Mouse (Mus musculus): ENCODE data around the gene Cacna1c.
"Not testable (repeated sequence)": the region's sequence is repeated elsewhere in the genome, so short reads cannot be mapped to it uniquely, and the experiment has no call there.

The Cacna1c gene

DNA sequence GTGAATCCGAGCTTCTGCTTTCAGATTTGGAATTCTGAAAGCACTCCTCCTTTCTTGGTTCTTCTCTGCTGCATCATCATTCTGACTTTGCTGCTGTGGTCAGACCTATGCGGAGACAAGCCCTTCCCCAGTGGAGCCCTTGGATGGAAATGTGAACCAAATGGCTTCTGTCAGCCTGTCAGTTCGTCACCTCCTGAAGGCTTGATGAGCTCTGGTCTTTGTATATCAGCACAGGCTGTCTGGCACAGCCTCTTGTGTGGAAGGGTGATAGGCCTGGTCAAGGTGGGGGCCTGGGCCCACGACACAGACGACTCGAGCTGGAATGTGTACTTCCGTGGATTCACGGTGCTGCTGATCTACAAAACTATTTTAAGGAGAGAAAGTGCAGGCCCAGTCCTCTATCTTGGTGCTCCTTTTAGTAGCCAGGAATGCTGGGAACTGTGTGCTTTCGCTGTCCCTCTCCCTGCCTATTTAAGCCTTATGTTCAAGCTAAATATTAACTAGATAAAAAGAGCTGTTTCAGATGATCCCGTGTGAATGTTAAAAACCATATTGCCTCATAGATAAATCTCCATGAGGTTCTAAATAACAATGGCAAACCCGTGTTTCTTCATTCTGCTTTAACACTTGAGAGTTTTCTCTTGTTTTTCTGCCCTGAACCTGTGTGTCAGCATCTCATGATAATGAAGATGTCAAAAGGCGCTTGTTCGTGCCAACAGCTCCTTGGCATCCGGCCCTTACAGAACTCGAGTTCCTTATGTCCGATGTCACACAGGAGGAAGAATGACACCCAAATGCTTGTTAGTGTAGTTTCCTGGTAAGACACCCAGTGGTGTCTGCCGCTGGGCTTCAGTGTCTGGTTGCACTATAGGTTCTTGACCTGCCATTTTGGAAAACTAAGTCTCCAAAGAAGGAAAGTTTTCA is at the start of gene Cacna1c:
Cacna1c (minus strand) TSS at position 37 of the 924 bp plus-strand sequence.
- peak; percentile 24 for DNase-seq

DNA sequence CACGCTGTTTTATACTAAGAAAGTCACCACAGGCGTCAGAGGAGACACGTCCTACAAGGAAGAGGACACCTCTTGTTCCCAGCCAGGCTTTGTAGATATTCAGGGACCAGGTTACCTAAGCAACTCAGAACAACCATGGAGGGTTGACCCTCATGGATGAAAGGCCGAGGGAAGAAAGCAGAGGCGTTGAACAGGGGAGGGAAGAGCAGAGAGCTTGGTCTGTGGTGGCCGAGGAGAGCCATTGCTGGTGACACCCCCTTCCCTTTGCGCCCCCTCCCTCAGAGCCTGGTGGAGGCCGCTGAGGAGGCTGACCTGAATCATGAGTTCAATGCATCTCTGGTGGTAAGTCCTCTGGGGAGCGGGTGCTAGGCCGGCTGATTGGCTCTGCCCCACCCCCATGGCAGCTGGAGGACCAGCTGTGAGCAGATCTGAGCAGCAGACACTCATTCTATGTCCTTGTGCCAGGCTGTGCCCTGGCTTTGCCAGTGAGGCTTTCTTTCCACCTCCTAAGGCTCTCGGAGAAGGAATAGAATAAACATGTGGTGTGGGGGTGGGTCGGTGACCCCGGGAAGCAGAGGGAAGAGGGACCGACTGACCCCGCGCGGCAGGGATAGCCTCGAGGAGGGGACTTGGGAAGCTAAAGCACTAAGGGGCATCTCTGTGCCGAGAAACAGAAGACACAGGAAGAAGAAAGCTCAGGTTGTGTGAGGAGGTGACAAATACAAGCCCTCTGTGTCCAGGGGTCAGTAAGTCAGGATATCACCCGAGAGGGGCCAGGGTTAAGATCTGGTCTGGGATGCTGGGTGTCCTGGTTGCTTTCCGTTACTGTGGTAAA is 44.9 kb upstream of the Cacna1c start:
- DNase-seq: no peak

DNA sequence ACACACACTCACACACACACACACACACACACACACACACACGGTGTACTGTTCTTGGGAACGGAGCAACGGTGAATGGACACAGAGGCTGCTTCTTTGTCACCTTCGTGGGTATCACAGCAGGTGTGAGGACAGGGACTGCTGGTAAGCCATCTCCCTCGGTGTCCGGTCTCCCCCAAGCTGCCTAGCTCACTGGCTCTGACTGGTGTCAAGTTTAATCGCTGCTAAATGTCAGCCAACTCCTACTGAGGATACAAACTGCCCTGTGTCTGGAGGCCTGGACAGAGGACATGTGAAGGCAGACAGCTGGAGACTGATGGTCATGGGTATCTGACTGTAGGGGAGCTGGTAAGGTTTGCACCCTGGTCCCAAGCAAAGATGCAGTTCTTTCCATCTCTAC is 44.0 kb upstream of the Cacna1c start:
- DNase-seq: no peak

DNA sequence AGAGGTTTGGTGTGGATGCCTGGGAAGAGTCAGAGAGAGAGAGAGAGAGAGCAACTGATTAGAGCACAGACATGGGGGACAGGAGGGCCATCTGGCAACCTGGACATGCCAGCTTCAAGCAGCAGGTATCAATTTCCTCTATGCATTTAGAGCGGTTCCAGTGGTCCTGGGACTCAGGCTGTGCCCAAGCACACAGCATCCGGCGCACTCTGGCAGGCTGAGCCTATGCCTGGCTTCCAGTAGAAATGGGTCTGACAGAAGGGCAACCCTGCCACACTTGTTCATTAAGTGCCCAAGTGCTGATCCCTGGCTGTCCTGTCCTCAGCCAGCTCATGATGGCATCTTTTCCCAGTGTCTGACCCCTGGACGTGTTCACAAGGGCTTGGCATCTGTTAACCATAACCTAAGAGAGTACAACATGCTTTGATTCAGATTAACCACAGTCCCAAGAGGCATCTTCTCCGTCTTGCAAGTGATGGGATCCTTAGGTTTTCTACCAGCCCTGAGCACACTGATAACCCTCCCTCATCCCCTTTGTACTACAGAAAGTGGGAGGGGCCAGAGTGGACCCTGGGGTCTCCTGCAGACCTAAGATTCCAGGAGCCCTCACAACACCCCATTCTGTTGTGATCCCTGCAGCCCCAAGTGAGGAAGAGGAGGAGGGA is 43.3 kb upstream of the Cacna1c start:
- no peak for DNase-seq

DNA sequence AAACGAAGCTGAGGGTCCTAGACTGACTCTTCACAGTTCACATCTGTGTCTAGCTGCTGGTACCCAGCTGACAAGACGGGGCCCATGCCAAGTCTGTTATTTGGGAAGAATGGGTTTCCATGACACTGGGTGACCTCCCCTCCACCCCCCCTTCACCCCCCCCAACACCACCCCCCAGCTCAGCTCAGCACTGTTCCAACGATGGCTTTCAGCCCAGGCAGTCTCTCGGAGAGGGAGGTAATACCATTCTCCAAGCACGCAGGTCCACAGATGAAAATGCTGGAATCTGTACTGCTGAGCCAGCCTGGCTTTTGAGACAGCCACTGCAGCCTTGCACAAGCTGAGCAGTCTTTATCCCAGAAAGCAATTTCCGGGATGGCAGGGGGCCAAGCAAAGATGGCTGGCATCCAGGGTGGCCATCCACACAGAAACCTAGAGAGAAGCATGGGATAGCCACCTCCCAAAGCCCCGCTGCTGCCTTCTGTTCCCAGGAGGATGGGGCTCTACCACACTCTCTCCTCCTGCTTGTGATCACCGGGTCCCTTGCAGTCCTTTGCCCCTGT is 41.3 kb upstream of the Cacna1c start:
- DNase-seq: peak; percentile 48

DNA sequence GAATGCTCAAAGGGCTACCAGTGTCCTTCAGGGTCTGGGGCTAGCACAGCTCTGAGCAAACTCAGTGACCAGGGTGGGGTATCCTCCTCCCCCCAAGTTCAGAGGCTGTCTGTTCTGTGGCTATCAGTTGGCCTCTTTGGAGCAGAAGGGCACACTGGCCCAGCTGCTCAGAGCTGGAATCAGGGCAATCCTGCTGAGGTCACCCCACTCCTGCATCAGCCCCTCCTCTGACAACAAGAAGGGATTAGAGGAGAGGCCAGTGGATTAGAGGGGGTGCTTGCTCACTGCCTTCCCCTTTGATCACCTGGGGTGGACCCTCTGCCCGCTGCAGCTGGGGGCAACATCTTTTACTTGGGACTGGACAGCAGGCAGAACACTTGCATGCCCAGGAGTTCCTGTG is 40.0 kb upstream of the Cacna1c start, which contains the start of gene Cacna2d4:
Cacna2d4 (plus strand) TSS at position 286 of the 400 bp plus-strand sequence.
- no peak for DNase-seq

DNA sequence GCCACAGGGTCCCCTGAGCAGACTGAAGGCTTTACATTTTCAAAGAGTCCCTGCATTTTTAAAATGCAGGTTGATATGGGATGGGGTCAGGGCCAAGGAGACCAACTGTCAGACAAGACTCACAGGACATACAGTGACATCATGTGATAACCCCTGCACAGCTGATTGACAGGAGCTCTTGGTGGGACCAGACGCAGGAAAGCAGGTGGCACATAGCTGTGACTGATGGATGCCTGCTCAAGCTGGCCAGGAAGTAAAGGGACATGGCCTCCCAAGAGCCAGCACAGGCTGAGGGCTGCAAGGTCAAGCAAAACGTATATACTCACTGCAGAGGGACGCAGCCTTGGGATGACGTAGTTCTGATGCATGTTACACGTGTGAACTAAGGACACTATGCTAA is 39.2 kb upstream of the Cacna1c start:
- no peak for DNase-seq

DNA sequence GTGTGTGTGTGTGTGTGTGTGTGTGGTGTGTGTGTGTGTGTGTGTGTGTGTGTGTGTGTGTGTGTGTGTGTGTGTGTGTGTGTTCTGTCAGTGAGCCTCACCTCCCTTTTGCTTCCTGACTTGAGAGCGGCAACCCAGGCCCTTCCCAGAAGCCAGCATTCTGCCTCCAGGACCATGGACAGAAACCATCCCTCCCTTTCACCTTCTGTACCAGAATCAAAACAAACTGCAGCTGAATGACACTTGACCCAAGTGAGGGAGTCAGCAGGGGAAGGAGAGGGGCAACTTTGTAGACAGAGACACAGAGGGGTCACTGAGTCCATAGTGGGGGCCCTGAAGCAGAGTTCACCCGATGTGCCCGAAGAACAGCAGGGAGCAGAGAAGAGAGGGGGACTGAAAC is 36.8 kb upstream of the Cacna1c start:
- peak; percentile 20 for DNase-seq

DNA sequence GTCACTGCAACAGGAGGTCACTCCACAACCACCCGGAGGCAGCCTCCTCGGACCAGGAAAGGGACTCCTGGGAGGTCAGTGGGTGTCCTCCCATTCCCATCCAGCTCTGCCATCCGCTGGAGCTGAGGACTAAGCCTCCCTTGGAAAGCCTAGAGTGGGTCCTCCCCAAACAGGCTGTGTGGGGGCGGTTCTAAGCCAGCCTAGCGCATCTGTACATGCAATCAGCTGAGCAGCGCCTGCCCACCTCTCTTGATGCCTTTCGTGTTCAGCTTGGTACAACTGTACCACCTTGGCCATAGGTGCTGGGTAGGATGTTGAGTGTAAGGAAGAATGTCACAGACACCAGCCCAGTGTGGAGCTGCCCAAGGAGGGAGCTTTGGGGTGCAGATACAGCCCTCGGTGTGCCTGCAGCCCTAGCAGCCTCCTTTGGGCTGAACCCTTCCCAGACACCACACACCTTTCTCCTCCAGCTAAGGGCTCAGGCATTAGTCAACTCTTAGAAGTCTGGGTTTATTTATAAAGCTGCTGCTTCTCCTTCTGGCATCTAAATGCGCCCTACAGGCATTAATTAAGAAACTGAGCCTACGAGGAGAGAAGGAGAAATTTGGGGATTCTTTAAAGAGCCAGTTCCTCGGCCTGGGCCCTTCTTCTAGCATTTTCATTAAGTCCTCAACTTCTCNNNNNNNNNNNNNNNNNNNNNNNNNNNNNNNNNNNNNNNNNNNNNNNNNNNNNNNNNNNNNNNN is 32.8 kb upstream of the Cacna1c start:
- DNase-seq: no peak

DNA sequence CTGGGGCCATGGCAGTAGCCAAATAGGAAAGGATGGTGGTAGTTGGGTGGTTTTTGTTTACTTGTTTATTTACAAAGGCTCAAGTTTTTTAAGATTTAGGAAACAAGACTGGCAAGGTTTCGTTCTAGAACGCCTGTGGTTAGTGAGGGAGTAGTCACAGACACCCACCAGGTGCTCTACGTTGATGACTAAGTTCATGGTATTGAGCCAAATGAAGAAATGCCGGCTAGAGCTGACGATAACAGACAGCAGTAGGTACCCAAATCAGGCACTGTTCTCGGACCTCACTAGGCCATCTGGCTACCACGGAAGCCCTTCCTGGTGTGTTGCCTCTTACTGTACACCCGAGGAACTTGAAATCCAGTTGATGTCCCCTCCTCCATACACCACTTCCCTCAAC is 30.8 kb upstream of the Cacna1c start:
- DNase-seq: no peak

DNA sequence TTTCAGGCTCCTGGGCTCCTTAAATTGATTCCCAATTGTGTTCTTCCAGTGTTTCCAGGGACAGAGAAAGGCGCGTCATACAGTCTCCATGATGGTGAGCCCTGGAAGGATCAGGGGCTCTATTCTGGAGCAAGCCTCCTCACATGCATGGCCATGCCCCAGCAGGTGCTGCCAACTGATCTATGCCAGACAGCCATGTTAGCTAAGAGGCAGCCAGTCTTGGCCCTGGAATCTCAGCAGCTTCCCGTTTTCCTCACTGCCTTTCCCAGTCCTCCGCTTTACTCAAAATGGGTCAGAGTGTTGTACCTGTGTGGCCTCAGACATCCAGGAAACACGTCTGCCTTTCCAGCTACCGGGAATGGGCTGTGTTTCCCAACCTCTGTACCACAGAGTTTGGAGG is 29.5 kb upstream of the Cacna1c start:
- no peak for DNase-seq

DNA sequence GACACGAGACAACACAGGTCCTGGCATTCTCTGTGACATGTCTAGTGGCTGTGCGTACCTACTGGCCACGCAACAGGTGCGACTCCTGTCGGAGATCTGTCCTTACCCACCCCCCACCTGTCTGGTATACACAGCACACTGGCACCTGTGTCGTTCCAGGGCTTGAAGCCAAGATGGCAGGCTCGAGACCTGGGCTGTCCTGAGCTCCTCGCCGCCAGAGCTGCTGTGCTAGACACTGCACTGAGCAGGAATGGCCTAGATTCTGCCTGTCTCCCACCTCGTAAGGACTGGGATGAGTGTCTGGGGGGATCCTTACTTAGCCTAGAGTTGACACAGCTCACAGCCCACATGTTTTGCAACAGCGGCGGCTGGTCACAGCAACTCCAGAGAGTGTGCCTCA is 29.0 kb upstream of the Cacna1c start:
- no peak for DNase-seq

DNA sequence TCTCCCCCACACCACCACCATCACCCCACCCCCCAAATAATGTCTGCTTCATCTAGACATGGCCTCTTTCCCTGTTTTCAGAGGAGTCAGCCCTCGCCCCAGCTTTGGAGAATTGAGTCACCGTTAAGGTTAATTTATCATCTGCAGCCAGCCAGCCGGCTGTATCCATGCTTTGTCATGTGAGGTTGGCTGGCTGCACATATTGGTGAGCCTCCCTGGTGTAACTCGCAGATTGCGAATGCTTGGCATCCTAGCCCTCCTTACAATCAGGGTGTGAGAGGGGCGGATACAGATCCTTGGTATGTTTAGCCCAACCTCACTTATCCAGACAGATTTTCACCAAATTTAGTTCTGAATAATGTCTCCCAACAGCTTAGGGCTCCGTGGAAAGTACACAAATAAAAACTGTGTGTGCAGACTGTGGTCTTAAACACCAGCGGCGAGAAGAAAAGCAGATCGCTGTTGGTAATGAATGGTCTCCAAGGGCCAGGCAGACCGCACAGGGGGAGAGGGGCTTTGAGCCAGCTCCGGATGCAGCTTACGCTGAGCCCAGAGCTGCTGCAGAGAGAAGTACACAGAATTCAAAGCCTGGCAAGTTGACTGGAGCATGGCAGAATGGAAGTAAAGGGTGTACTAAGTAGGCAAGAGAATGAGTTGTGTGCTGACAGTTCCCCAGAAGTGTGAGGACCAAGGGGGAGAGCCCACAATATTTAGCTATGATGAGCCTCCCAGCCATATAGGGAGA is 28.4 kb upstream of the Cacna1c start:
- no peak for DNase-seq

DNA sequence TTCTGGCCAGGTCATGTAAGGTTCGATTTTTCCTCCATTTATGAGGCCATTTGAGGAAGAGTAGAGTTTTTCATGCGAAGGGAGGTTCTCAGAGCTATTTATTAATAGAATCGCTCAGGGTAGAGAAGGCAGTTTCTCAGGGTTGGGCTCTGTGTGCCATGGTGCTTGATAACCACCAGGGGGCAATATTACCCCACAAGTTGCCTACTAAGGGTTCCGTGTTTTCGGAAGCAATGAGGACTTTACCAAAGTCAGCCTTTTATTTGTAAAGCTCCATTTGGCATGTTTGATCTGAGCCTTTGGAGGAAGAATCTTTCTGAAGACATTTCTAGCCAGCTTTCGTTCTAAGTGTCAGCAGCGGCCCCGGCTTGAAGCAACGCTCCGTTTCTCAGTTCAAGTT is 24.1 kb upstream of the Cacna1c start:
- peak; percentile 49 for DNase-seq

DNA sequence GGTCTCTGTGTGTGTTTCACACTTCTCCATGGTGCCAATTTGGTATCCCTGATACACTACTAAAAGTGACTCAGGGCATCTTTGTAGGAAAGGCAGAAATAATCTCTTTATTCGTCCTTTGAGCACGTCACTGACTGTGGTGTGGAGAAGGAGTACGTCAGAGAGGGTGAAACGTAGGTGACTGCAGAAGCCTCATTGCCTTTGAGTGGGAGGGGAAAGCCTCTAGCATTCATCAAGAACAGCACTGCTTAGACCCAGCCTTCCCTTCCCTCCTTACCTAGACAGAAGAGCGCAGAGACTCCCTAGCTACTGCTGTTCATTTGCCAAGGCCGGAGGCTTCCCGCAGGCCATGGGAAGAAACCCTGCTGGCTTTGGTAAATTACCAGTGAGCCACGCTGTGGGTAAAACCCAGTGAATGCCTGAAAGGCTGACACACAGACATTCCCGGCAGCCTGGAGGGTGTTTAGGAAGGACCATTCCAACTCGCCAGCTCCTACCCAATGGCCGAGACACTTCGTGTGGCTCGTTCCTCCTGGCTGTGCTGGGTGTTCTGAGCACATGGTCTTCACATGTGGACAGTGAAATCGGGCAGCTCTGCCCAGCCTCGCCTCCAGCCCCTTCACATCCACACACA is 23.1 kb upstream of the Cacna1c start:
- DNase-seq: no peak

DNA sequence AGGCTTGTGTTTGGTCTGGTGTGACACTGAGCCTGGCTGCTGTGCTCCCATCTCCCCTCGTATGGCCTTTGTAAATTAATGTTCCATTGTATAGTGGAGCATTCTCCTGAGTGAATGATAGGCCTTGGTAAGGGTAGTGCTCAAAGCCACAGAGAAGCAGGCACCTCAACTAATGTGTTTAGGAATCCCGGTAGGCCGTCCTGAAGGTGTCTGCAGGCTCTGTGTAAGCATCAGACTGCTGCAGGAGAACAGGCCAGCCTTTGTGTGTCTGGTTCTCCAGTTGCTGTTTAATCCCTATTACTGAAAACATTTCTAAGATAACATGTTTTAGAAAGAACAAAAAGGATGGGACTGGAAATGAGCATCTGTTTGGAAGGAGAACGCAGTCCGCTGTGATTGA is 22.4 kb upstream of the Cacna1c start:
- no peak for DNase-seq

DNA sequence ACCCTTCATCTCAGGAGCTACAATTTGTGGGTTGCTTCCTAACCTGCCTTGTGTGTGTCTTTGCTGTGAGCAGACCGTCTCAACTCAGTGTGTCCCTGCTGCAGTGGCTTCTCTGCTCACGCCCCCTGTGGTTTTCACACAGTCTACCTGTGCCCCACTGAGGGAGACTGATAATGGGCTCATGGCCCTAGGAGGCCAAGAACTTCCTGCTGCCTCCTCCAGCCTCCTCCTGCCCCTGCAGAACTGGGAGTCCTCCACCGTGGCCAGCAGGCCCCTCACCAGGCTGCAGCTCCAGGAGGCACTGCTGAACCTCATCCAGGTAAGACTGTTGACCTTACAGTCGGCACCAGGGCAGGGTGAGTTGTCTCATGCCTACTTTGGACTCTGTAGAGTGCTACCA is 21.4 kb upstream of the Cacna1c start:
- DNase-seq: no peak

DNA sequence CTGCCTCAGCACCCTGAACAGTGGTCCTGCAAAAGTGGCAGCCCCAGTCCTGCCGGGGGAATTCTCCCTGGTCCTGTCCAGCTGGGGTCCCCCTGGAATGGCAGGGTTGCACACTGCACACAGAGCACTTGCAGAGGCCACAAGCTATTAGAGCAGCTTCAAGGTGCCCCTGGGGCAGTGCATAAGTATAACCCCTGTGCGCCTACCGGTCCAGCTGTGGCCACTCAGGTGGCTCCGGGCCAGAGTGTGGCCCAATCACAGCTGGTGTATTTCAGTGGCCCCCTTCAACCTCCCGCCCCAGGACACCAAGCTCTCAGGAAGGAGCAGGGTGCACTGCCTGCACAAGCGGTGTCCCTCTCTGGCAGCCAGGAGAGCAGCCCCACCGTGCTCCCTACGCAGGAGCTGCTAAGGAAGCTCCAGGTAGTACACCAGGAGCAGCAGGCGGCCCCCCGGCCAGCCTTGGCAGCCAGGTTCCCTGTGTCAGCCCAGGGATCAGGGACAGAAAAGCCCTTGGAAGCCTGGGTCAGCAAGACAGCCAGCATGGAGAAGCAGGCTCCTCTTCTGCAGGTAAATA is 18.9 kb upstream of the Cacna1c start:
- no peak for DNase-seq

DNA sequence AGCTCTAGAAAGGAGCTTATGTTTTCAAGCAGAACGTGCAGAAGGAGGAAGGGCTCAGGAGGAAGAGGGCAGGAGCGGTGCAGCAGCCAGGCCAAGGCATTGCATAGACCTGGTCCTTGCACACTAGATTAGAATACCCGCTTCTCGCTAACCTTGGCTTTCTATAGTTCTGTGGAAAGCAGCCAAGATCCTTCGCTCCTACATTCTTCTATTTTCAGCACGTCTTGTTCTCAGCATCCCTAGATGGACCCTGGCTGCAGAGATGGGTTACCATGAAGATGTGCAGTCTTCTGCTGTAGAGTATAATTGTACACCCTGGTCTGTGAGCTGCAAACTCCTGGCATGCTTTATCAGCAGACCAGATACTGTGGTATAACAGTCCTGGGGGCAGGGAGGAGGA is 18.0 kb upstream of the Cacna1c start:
- DNase-seq: no peak

DNA sequence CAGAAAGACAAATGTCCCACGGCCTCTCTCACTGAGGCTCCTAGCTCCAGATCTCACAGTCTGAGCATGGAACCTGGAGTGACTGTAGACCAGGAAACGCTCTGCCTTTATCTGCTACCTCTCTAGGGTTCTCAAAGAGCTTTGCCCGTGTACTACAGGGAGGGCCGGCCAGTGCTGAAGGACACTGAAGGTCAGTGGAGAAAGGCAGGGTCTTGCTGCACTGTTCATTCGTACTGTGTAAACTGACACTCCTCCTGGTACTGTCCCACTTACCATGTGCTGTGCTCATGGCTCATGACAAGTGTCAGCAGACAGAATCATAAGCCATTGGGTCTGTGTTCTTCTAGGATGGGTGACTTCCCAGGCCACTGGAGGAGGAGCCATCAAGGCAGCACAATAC is 17.2 kb upstream of the Cacna1c start:
- DNase-seq: no peak

DNA sequence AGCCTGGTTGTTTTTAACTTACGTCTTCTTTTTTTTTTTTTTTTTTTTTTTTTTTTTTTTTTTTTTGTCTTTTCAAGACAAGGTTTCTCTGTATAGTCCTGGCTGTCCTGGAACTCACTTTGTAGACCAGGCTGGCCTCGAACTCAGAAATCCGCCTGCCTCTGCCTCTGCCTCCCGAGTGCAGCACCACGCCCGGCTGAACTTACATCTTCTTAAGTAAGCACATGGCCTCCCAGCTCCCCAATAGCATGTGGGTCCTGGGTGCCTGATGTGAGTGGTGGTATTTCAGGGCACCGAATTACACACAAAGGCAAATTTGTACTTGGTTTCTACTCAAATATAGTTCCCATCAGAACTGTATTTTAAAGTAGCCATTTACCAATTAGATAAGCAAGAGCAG is 9.8 kb upstream of the Cacna1c start:
- DNase-seq: not testable (repeated sequence)
